Mouse (Mus musculus) MEL (cell line): ENCODE data around the gene Bcan.

Experiments used
- CTCF ChIP-seq, 3 experiments: IDR thresholded peaks in 2 of 3; conservative IDR thresholded peaks in 1 of 3; 2 replicates each; pipeline ENCODE4 v1.5.1; 2011 to 2012; ENCODE audit warnings: low read length in 3 of 3, low read depth in 2 of 3, mild to moderate bottlenecking in 2 of 3, improper control_type of control experiment in 1 of 3, inconsistent platforms in 1 of 3, mixed read lengths in 1 of 3, moderate library complexity in 1 of 3; ENCODE audit not compliant: control insufficient read depth in 1 of 3, insufficient read depth in 1 of 3, poor library complexity in 1 of 3, severe bottlenecking in 1 of 3
- GABPA ChIP-seq: IDR thresholded peaks from 2 replicates; pipeline ENCODE4 v1.6.1; 2012; ENCODE audit warnings: low read depth, mild to moderate bottlenecking, inconsistent platforms, low read length, improper control_type of control experiment, moderate library complexity
- SIN3A ChIP-seq: IDR thresholded peaks from 2 replicates; pipeline ENCODE4 v1.6.1; 2012; ENCODE audit warnings: low read length, improper control_type of control experiment, inconsistent platforms
- ZMIZ1 ChIP-seq: IDR thresholded peaks from 2 replicates; pipeline ENCODE4 v1.6.1; 2012; ENCODE audit warnings: low read depth, mild to moderate bottlenecking, inconsistent platforms, low read length, improper control_type of control experiment, moderate library complexity

GRCm38 (mm10) chr3:87944838-87945600, 55.0 kb downstream of the Bcan start:
- TF ChIP-seq CTCF (IDR thresholded peaks at IDR 0.05 in 2 of 3, conservative IDR thresholded peaks at IDR 0.05 in 1 of 3; ENCODE audit: control insufficient read depth in 1 of 3, insufficient read depth in 1 of 3, low read depth in 2 of 3, low read length in 3 of 3, poor library complexity in 1 of 3, severe bottlenecking in 1 of 3) (no peak), GABPA (no peak), ZMIZ1 (no peak), SIN3A (no peak)
